Mouse (Mus musculus) kidney, adult 8-10 months (tissue): ENCODE results near the gene Olfr166.
"Not testable (repeated sequence)": the region's sequence is repeated elsewhere in the genome, so short reads cannot be mapped to it uniquely, and the experiment has no call there.

Experiments used
- DNase-seq, 2 experiments: peaks; one replicate each; pipeline ENCODE4 v3.0.0; 2022

Gene Olfr166

GRCm38 (mm10) chr16:19483394-19483793 is at the start of gene Olfr166:
TSS of gene Olfr166 (plus strand) at chr16:19483694.
- no peak for DNase-seq

- not testable (repeated sequence) for DNase-seq
These were observed 24.8 kb upstream of the Olfr166 start for GRCm38 (mm10) chr16:19458741-19459140.

GRCm38 (mm10) chr16:19464365-19464764 is 19.1 kb upstream of the Olfr166 start:
- no peak for DNase-seq

- no peak for DNase-seq
These were observed 38.7 kb downstream of the Olfr166 start, which contains the start of gene Olfr167 for GRCm38 (mm10) chr16:19522166-19522565. TSS of gene Olfr167 (minus strand) at chr16:19522266.

GRCm38 (mm10) chr16:19535455-19535854 is 52.0 kb downstream of the Olfr166 start, which contains the start of gene Olfr168:
TSS of gene Olfr168 (minus strand) at chr16:19535555.
- DNase-seq, result no peak
